Mouse (Mus musculus): ENCODE measurements around the gene Rpp25l. TPM values are rescaled to one million over a fixed set of nuclear protein-coding genes. Genes with fewer than 3 reads are reported as not detected.

Rpp25l gene
- polyA plus RNA-seq, 1 experiment from 2014 or later, result 91.5 TPM

DNA sequence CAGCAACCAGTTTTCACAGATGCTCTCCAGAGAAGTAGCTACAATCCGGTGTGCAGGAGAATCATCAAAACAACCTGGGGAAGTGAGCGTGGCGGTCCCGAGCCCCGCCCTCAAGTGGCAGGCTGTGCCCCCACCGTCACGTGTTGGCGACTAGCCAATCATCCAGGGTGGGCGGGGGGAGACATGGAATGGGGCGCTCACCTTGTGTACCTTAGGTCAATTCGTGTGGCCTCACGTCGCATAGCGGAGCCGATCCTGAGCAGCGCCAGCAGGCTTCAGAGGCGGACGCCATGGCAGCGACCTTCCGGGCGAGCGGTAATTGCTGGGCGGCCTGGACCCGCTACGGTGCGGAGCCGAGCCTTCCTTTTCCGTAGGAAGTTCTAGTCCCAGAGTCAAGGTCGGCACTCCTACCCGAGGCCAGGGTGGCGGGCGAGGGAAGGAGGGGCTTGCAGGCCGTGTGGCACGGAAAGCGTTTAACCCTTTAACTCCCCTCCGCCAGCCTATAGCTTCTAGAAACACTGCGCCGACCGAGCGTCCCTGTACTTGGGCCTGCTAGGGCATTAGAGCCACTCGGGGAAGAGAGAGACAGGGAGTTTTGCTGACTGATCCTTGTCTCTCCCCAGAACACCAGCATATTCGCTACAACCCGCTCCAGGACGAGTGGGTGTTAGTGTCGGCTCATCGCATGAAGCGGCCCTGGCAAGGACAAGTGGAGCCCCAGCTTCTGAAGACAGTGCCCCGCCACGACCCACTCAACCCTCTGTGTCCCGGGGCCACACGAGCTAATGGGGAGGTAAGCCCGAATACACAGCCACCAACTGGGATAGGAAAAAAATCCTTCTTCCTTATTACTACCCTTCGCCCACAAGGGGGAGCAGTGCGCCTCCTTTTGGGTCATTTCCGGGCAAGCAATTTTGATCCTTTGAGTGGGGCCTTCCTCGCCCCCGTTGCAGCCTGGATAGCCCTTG is 42.3 kb upstream of the Rpp25l start, which contains the start of gene Sigmar1:
Gene Sigmar1 (minus strand): TSS at position 820 of the 968 bp plus-strand sequence.
- Histone ChIP-seq H3K36me3 (no peaks in the 10 kb centered on the region), H3K4me1 (peaks cover 33% of the 10 kb centered on the region), H3K9me3 (replicated peaks) (no peaks in the 10 kb centered on the region), H3K4me3 (peak within 1 kb of the TSS; percentile 80), H3K27ac (replicated peaks) (peak within 1 kb of the TSS; percentile 86), H3K27me3 (ENCODE audit: low read depth, poor library complexity, severe bottlenecking) (no peaks in the 10 kb centered on the region)
- DNase-seq (ENCODE audit: low spot score), result peak; percentile 85
- WGBS, result under 1% methylated on average over 57 of the region's 57 CpGs

DNA sequence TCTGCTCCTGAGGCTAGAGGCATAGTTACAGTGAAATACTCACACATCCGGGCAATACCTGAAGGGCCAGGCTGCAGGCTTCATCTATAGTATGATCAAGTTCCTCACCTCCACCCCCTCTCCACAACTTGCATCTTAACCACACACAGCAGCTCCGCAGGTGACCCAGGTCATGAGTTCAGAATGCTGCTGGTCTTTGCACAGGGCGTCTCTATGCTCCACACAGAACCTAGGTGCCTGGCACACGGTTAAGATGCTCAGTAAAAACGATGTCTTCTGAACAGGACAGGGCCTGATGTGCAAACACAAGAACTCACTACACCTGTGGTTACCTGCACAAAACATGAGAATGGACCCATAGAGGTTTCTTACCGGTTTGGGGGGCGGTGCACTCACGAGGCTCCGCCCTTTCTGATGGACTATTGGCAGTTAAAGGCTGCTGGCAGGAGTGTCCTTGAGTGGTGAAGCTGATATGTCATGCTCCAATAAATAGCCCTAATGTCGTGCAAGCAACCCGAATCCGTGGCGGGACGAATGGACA is 41.5 kb upstream of the Rpp25l start, which contains the start of gene Galt:
Gene Galt (plus strand): TSS at position 432 of the 541 bp plus-strand sequence.
- H3K36me3 ChIP-seq, result no peaks in the 10 kb centered on the region
- H3K4me1 ChIP-seq, result peaks cover 25% of the 10 kb centered on the region
- DNase-seq (ENCODE audit: low spot score), result no peak
- peak within 1 kb of the TSS; percentile 80 for H3K4me3 ChIP-seq
- H3K9me3 ChIP-seq (replicated peaks), result no peaks in the 10 kb centered on the region
- no peaks in the 10 kb centered on the region for H3K27me3 ChIP-seq (ENCODE audit: low read depth, poor library complexity, severe bottlenecking)
- H3K27ac ChIP-seq (replicated peaks), result peak within 1 kb of the TSS; percentile 86
- WGBS, result 13% methylated on average over 14 of the region's 14 CpGs

DNA sequence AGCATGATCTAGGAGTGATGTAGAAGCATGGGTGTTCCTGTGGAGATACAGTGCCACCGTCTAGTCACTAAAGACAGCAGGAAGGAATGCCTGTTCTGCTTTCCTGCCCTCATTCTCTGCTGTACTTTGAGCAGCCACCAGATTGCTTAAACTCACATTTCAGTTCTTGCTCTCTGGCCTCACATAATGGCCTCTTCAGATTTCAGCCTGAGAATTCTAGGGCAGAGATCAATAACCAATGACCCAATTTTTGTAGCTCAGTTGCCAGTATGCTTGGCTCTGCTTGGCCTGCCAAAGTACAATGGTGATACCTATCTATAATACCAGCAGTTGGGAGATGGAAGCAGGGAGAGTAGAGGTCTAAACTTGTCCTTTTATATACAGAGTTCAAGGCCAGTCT is 31.7 kb upstream of the Rpp25l start:
- H3K27ac ChIP-seq (replicated peaks), result no peak overlapping the region
- H3K4me3 ChIP-seq, result no peak overlapping the region
- DNase-seq (ENCODE audit: low spot score), result no peak
- no peaks in the 10 kb centered on the region for H3K27me3 ChIP-seq (ENCODE audit: low read depth, poor library complexity, severe bottlenecking)
- H3K9me3 ChIP-seq (replicated peaks), result peaks cover 18% of the 10 kb centered on the region
- peaks cover 18% of the 10 kb centered on the region for H3K4me1 ChIP-seq
- 68% methylated on average over 1 of the region's 1 CpGs for WGBS
- H3K36me3 ChIP-seq, result no peaks in the 10 kb centered on the region

DNA sequence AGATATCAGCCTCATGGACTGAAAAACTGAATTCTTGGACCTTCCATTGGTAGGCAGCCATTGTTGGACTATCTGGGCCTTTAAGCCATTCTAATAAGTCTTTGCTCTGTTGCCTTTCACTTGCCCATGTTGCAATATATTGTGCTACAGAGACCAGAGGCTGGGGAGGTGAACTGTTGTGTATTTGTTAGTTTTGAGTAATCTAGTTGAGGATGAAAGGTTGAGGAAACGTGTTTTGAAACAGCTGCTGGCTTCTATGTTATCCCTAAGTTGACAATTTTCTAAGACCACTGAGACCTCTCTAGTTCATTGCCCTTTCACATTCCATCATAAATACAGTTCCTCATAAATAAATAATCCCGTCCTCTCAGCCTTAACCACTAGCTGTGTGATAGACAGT is 30.8 kb upstream of the Rpp25l start:
- 72% methylated on average over 2 of the region's 2 CpGs for WGBS
- no peak for DNase-seq (ENCODE audit: low spot score)
- Histone ChIP-seq H3K36me3 (peaks cover 6% of the 10 kb centered on the region), H3K4me3 (no peak overlapping the region), H3K9me3 (replicated peaks) (peaks cover 18% of the 10 kb centered on the region), H3K4me1 (peaks cover 26% of the 10 kb centered on the region), H3K27ac (replicated peaks) (no peak overlapping the region), H3K27me3 (ENCODE audit: low read depth, poor library complexity, severe bottlenecking) (no peaks in the 10 kb centered on the region)

DNA sequence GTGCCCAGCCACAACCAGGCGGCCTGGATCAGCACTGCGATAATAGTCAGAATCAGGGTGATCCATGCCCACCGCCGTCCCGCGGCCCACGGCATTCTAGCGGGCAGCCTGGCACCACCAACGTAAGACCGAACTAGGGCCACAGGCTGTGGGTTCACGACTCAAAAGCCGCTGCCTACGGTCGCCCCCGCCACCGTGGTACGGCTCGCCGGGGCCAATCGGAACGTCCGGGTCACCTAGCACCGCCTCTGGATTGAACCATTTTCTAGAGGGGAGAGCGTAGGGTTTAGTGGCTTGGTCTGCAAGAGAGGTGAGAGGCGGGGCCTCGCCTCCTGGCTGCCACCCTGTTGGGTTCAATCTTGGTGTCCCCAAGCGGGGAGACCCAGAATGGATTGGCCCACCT is 27.8 kb upstream of the Rpp25l start:
- DNase-seq (ENCODE audit: low spot score), result peak; percentile 93
- H3K27me3 ChIP-seq (ENCODE audit: low read depth, poor library complexity, severe bottlenecking), result no peaks in the 10 kb centered on the region
- H3K36me3 ChIP-seq, result peaks cover 18% of the 10 kb centered on the region
- peaks cover 28% of the 10 kb centered on the region for H3K4me1 ChIP-seq
- peak overlapping the region; percentile 73 for H3K4me3 ChIP-seq
- under 1% methylated on average over 27 of the region's 27 CpGs for WGBS
- H3K9me3 ChIP-seq (replicated peaks), result peaks cover 8% of the 10 kb centered on the region
- peak overlapping the region; percentile 89 for H3K27ac ChIP-seq (replicated peaks)

DNA sequence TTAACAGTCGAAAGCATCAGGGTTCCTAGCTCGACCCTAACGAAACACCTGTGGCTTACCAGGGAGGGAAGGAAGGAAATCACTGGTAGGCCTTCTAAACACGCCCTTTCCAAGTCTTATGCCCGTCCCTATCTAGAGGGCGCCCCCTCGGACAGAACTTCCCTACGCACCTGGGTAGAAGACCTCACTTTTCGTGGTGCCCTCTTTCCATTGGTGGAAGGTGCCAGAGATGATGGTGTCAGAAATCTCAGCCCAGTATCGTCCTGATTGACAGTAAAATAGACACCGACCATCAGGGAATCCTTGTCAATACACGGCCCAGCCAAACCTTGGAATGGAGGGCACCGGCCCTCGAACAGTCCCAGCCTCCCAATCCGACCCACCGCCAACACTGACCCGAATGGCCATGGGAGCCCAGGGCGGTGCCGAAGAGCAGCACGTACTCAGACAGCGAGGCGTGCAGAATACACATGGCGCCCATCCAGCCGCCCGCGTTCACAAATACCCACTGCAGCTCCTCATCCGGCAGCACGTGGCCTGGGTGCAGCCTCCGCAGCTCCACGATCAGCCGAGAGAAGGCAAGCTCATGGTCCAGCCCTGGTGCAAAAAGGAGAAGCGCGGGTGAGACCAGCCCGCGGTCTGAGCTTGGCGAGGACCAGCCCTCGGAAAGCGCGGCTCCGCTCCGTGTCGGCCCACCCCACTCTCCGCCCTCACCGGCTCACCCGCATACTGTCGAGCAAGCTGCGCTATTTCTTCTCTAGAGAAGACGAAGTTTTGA is 27.2 kb upstream of the Rpp25l start:
- Histone ChIP-seq H3K27me3 (ENCODE audit: low read depth, poor library complexity, severe bottlenecking) (no peaks in the 10 kb centered on the region), H3K27ac (replicated peaks) (peak overlapping the region; percentile 89), H3K9me3 (replicated peaks) (peaks cover 6% of the 10 kb centered on the region), H3K4me1 (peaks cover 28% of the 10 kb centered on the region), H3K4me3 (peak overlapping the region; percentile 73), H3K36me3 (peaks cover 18% of the 10 kb centered on the region)
- 1% methylated on average over 48 of the region's 48 CpGs for WGBS
- no peak for DNase-seq (ENCODE audit: low spot score)

DNA sequence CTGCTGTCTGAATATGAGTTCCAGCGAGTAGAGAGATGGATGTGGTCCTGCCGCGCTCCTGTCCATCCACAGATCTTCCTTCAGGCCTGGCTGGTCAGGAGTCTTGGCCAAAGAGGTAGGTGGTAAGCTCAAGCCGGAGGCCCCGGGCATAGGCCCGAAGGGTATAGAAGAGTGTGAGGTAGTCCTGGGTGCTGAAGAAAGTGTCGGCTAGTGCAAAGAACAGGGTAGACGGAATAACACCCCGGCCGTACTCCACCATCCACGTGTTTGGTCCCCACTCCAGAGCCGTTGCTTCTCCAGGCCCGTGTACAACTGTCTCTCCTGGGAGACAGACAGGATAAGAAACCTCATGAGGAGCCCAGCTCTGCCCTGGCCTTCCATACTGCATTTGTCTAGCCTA is 25.9 kb upstream of the Rpp25l start:
- 0 out of 2 replicates have a peak, but pooled peaks cover 5% of the 10 kb centered on the region for H3K27me3 ChIP-seq (ENCODE audit: low read depth, poor library complexity, severe bottlenecking)
- H3K36me3 ChIP-seq, result peaks cover 18% of the 10 kb centered on the region
- peak overlapping the region; percentile 73; the same call in 1 of the 2 replicates for H3K4me3 ChIP-seq
- no peak overlapping the region for H3K27ac ChIP-seq (replicated peaks)
- H3K4me1 ChIP-seq, result peaks cover 28% of the 10 kb centered on the region
- WGBS, result 89% methylated on average over 13 of the region's 13 CpGs
- H3K9me3 ChIP-seq (replicated peaks), result peaks cover 6% of the 10 kb centered on the region; the same call in 1 of the 2 replicates
- DNase-seq (ENCODE audit: low spot score), result no peak

DNA sequence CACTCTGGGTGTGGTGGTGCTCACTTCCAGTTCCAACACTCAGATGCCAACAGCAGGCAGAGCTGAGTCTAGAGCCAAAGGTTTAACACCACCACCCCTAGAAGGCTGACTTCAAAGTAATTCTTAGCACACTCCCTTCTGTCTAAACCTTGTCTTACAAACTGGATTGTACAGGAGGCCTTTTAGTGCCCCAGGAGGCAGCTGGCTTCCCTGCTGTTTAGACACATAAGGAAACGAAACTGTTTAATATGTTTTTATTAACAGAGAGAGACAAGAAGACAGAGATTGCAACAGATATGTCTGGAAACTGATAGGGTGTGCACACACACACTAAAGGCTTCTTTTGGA is 24.9 kb upstream of the Rpp25l start:
- Histone ChIP-seq H3K27me3 (ENCODE audit: low read depth, poor library complexity, severe bottlenecking) (peaks cover 10% of the 10 kb centered on the region), H3K9me3 (replicated peaks) (peaks cover 6% of the 10 kb centered on the region; the same call in 1 of the 2 replicates), H3K4me1 (peaks cover 28% of the 10 kb centered on the region), H3K4me3 (no peak overlapping the region), H3K27ac (replicated peaks) (no peak overlapping the region), H3K36me3 (peaks cover 18% of the 10 kb centered on the region)
- no peak for DNase-seq (ENCODE audit: low spot score)
- WGBS, result 69% methylated on average over 1 of the region's 1 CpGs

DNA sequence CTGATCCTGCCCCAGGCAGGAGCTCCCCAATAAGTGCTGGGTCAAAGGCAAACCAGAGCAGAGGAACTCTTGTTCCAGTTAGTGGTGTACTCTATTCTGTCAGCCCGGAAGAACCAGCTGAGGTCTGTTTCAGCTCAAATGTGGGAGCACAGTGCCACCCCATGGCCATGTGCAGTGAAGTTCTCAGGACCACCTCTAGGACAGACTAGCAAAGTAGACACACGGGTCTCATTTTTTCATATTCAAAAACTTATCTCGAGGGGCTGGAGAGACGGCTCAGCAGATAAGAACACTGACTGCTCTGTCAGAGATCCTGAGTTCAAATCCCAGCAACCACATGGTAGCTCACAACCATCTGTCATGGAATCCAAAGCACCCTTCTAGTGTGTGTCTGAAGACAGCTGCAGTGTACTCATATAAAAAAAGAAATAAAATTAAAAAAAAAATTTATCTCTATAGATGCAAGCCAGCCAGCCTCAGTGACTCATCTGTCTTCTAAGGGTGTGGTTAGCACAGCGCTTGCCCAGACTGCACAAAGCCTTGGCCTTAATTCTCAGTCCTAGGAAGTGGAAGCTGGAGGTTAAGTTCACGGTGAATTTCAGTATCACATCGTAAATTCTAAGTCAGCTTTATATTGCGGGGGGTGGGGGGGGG is 24.4 kb upstream of the Rpp25l start:
- H3K27me3 ChIP-seq (ENCODE audit: low read depth, poor library complexity, severe bottlenecking), result peaks cover 15% of the 10 kb centered on the region
- no peak overlapping the region for H3K27ac ChIP-seq (replicated peaks)
- H3K4me1 ChIP-seq, result peaks cover 28% of the 10 kb centered on the region
- DNase-seq (ENCODE audit: low spot score), result peak; percentile 67
- 61% methylated on average over 8 of the region's 8 CpGs for WGBS
- no peak overlapping the region for H3K4me3 ChIP-seq
- peaks cover 18% of the 10 kb centered on the region for H3K36me3 ChIP-seq
- H3K9me3 ChIP-seq (replicated peaks), result peaks cover 6% of the 10 kb centered on the region; the same call in 1 of the 2 replicates

DNA sequence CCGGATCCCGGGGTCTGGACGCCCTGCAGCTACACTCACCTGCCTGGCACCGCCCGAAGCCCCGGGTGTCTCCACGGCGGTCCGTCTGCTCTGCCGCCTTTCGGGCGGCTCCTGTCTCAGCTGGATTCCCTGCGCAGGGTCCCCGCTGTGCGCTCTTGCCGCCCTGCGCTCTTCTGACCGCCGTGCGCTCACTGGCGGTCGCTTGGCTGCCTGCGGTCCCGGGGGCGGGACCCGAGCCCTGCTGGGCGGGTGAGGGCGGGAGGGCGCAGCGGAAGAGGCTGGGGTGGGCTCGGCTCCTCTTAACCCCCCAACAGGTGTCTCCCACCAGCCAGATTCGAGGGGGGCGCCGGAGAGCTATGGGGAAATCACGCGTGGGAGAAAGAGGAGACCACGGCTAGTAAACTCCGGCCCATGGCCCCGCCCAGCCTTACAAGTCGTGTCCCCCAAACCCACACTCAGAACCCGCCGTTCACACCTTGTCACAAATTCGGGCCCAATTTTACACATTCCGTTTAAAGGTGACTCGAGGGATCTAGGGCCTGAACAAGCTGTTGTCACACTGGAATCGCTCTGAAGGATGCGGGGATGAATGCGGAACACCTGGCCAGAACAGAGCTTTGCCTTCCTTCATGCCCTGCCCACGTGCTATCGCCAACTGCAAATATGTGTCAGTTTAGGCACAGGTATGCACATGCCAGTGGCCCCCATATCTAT is 17.9 kb upstream of the Rpp25l start, which contains the start of gene Arid3c:
Gene Arid3c (minus strand): TSS at position 91 of the 714 bp plus-strand sequence.
- Histone ChIP-seq H3K27me3 (ENCODE audit: low read depth, poor library complexity, severe bottlenecking) (peaks cover 81% of the 10 kb centered on the region), H3K27ac (replicated peaks) (no peak within 1 kb of the TSS), H3K4me3 (peak within 1 kb of the TSS; percentile 53), H3K4me1 (peaks cover 25% of the 10 kb centered on the region), H3K9me3 (replicated peaks) (peaks cover 6% of the 10 kb centered on the region; the same call in 1 of the 2 replicates), H3K36me3 (no peaks in the 10 kb centered on the region)
- DNase-seq (ENCODE audit: low spot score), result no peak
- WGBS, result 2% methylated on average over 50 of the region's 50 CpGs

DNA sequence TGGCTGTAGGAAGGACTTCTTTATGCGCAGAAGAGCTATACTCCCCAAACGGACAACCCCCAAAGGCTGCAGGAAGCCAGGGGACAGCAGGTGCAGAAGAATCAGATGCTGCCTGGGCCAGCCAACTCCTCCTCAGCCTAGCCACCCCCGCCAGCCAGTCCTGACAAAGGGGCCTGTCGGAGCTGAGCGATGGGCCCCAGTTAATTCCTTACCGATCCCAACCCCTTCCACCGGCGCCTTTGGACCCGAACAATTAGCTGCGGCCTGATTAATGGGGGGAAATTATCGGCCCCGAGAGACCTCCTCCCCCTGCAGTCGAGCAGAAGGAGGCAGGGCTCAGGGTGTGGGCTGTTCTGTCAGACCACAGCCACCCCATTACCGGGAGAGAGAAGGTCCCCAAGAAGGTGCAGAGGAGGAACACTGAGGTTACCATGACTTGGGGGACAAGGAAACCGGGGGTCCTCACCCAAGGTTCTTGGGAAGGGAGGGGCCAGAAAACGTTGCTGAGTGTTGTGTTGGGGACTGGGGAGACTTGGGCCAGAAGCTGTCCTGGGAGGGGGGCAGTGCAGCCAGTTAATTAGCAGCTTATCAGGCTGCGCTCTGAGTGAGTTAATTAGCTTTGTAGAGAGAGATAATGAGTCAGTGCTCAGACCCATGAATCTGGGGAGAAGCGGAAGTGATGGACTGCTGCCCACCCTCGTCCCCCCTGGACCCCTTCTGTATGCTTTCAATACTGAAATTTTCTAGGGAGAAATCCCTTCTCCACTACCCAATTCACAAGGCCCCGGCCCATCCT is 13.7 kb upstream of the Rpp25l start:
- H3K36me3 ChIP-seq, result no peaks in the 10 kb centered on the region
- H3K4me1 ChIP-seq, result peaks cover 43% of the 10 kb centered on the region
- peak overlapping the region; percentile 23; the same call in 1 of the 2 replicates for H3K4me3 ChIP-seq
- peaks cover 85% of the 10 kb centered on the region for H3K27me3 ChIP-seq (ENCODE audit: low read depth, poor library complexity, severe bottlenecking)
- DNase-seq (ENCODE audit: low spot score), result peak; percentile 12
- no peak overlapping the region for H3K27ac ChIP-seq (replicated peaks)
- WGBS, result 14% methylated on average over 20 of the region's 20 CpGs
- H3K9me3 ChIP-seq (replicated peaks), result no peaks in the 10 kb centered on the region

All from midbrain, embryonic 10.5 days (tissue).